Mouse (Mus musculus) kidney, postnatal 36 days (tissue): ENCODE data around the gene Abhd13.
A peak's percentile ranks its signal among the peaks of the same experiment; 100 is the strongest.

ENCODE experiments used
- DNase-seq, 2 experiments: peaks; one replicate each; pipeline ENCODE4 v3.0.0; 2021 to 2022; ENCODE audit warnings: mixed read lengths in 2 of 2

Gene Abhd13

DNA sequence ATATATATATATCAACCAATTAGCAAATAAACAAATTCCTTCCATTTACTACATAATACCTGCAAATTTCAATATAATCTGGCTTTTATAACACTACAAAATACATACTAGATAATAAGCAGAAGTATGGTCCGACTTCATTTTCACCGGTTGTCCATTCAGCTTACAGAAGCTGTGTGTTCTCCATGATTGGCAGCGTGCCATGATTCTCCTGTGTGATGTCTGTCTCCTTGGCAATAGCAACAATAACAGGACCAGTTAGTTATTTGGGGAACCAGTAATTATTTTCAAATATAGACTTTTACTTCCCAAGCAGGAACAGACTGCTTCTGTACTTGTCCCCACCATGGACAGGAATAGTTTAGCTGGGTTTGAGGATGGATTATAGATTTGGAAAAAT lies 39.7 kb downstream of the Abhd13 start:
- DNase-seq = peak in 1 of 2 experiments; percentile 18

DNA sequence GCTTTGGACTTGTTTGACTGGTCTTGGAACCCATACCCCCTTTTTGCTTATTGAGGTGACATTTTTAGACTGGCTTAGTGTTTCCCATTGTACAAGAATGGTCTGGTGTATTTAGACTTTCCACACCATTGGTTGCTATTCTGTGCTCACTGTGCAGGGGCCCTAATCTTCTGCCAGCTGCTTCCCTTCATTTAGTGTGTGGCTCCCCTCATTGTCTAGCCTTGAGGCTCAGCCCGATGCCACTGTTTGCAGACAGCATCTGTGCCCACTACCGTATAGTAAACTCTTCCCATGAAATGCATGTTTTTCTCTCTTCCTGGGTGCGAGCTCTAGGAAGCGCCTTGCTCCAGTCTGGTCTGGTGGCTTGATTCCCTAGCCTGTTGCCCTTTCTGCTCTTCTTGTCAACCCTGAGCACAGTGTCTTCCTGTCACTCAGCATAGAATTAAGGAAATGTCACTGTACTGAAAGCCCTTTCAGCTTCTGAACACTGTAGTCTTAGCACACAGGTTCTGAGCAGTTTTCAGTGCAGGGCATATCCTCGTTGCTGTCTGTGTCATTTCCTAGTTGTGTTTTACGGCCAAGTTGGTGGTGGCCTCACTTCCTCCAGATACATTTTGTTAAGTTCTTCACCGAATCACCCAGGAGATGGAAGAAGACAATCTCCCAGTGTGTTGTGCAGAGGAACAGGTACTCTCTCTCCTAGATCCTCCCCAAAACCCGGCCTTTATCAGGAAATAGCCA lies 53.0 kb downstream of the Abhd13 start:
- no peak for DNase-seq

DNA sequence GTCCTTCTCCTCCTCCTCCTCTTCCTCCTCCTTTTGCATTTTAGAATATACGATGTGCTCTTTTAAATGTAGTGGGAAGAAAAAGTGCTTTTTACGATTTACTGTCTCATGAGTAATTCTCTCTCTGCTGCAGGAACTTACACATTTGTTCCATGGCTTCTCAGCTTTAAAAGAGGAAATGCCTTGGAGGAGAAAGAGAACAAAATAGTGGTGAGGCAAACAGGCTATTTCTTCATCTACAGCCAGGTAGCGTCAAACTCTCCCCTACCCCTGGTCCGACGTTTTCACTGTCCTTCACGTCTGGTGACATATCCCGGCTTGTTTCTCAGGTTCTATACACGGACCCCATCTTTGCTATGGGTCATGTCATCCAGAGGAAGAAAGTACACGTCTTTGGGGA lies 53.7 kb downstream of the Abhd13 start:
- DNase-seq = no peak

DNA sequence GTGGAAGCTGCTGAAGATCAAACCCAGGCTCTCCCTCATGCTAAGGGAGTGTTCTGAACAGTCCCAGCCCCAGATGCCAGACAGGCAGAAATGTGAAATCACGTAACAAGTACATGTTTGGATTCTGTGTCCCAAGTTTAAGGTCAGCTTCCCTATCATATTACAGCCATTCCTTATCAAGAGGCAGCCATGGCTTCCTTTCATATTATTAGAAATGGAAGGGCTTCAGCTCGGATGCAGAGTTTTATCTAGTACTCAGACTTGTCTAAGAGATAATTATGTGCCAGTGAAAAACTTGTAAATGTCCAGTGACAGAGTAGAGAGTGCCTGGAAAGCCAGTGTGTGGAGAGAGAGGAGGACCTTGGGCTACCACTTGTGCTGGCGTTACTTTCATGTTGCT lies 63.4 kb downstream of the Abhd13 start:
- no peak for DNase-seq
